Comparison of ENCODE assay signal across 30 mouse cellular contexts in genomic region chr2:162984381-162984780, GRCm38 (mm10). TPM values are rescaled to one million over a fixed set of nuclear protein-coding genes. Genes with fewer than 3 reads are reported as not detected.
DNase-seq lines count a peak whose midpoint lies in the region; ATAC-seq and TF ChIP-seq lines count a peak whose summit lies in the region.
"Had no signal": no experiment of that assay in that cellular context is flagged by ENCODE, and none has a peak within 500 bp of the region (broad histone marks: within the 10 kb centered on the region; RNA-seq: fewer than 3 reads in every experiment).

No protein-coding gene starts in this region.

- 83% methylated on average over 6 of the region's 6 CpGs for WGBS in kidney, embryonic 15.5 days
- 57% methylated on average over 6 of the region's 6 CpGs for WGBS in liver, postnatal 0 days (ENCODE audit: insufficient replicate concordance)
- WGBS in liver, embryonic 11.5 days: 87% methylated on average over 6 of the region's 6 CpGs

- no peak overlapping the region for H3K9ac ChIP-seq in kidney, embryonic 15.5 days
- H3K9ac ChIP-seq in liver, postnatal 0 days (replicated peaks): no peak overlapping the region
- H3K9ac ChIP-seq in liver, embryonic 11.5 days (ENCODE audit: low read depth, low read length): no peak overlapping the region
- H3K9ac ChIP-seq: embryonic facial prominence, embryonic 12.5 days; embryonic facial prominence, embryonic 15.5 days; forebrain, postnatal 0 days; hindbrain, embryonic 12.5 days had no signal

- peak; percentile 85 for DNase-seq in kidney, adult 11 months
- DNase-seq in kidney, postnatal 10 days: no peak
- peak; percentile 79 to 81 for DNase-seq in kidney, adult 8-10 months
- DNase-seq in liver, postnatal 0 days: no peak
- no peak for DNase-seq in liver, embryonic 11.5 days (ENCODE audit: low spot score)
- no peak for DNase-seq in adrenal gland, postnatal 4 days (ENCODE audit: low spot score in 2 of 2)
- DNase-seq: adrenal gland, adult 8-10 months; adrenal gland, postnatal 25 days; cerebellum, adult 18-20 months; cerebellum, adult 9-10 months; cerebellum, postnatal 14 days; forebrain, postnatal 0 days; gastrocnemius, adult 2 months; gastrocnemius, postnatal 14 days; heart, adult 11 months had no signal

- ATAC-seq in kidney, embryonic 15.5 days (replicated peaks; ENCODE audit: low FRiP score): no peak
- ATAC-seq in liver, postnatal 0 days: no peak
- no peak for ATAC-seq in liver, embryonic 11.5 days (replicated peaks; ENCODE audit: low FRiP score)
- no peak for ATAC-seq in megakaryocyte, adult 5-6 weeks (ENCODE audit: poor library complexity, severe bottlenecking)
- ATAC-seq: activated CD4-positive, CD25-positive, alpha-beta regulatory T cell, adult 4 months; forebrain, embryonic 14.5 days; forebrain, postnatal 0 days had no signal

- H3K36me3 ChIP-seq in kidney, embryonic 15.5 days: no peaks in the 10 kb centered on the region
- no peaks in the 10 kb centered on the region for H3K36me3 ChIP-seq in liver, postnatal 0 days (replicated peaks; ENCODE audit: insufficient read depth, low read length)
- no peaks in the 10 kb centered on the region for H3K36me3 ChIP-seq in liver, embryonic 11.5 days (ENCODE audit: control insufficient read depth, insufficient read depth, low read length)
- H3K36me3 ChIP-seq: embryonic facial prominence, embryonic 12.5 days; embryonic facial prominence, embryonic 15.5 days; hindbrain, embryonic 12.5 days had no signal

- no peaks in the 10 kb centered on the region for H3K27me3 ChIP-seq in kidney, embryonic 15.5 days
- no peaks in the 10 kb centered on the region for H3K27me3 ChIP-seq in liver, postnatal 0 days (ENCODE audit: insufficient read depth, low read length)
- no peaks in the 10 kb centered on the region for H3K27me3 ChIP-seq in liver, embryonic 11.5 days (replicated peaks; ENCODE audit: control insufficient read depth, insufficient read depth, low read length)
- H3K27me3 ChIP-seq: embryonic facial prominence, embryonic 12.5 days; embryonic facial prominence, embryonic 15.5 days; hindbrain, embryonic 12.5 days had no signal

- no peak overlapping the region for H3K4me2 ChIP-seq in kidney, embryonic 15.5 days
- H3K4me2 ChIP-seq in liver, postnatal 0 days (ENCODE audit: low read depth, low read length): no peak overlapping the region
- no peak overlapping the region for H3K4me2 ChIP-seq in liver, embryonic 11.5 days
- H3K4me2 ChIP-seq: embryonic facial prominence, embryonic 12.5 days; embryonic facial prominence, embryonic 15.5 days; heart, embryonic 11.5 days; hindbrain, embryonic 12.5 days had no signal

- H3K9me3 ChIP-seq in kidney, embryonic 15.5 days (replicated peaks): no peaks in the 10 kb centered on the region
- H3K9me3 ChIP-seq in liver, postnatal 0 days (ENCODE audit: low read length): no peaks in the 10 kb centered on the region
- no peaks in the 10 kb centered on the region for H3K9me3 ChIP-seq in liver, embryonic 11.5 days (ENCODE audit: control insufficient read depth, low read length)
- H3K9me3 ChIP-seq: embryonic facial prominence, embryonic 12.5 days; embryonic facial prominence, embryonic 15.5 days; hindbrain, embryonic 12.5 days had no signal

- TF ChIP-seq CTCF in liver, postnatal 0 days (IDR thresholded peaks at IDR 0.05; ENCODE audit: low read depth): no peak

- H3K4me1 ChIP-seq in kidney, embryonic 15.5 days: peaks cover 13% of the 10 kb centered on the region
- H3K4me1 ChIP-seq in liver, postnatal 0 days (ENCODE audit: insufficient read depth): peaks cover 8% of the 10 kb centered on the region
- no peaks in the 10 kb centered on the region for H3K4me1 ChIP-seq in liver, embryonic 11.5 days (replicated peaks; ENCODE audit: control insufficient read depth, insufficient read depth, low read length)
- H3K4me1 ChIP-seq: embryonic facial prominence, embryonic 12.5 days; embryonic facial prominence, embryonic 15.5 days; hindbrain, embryonic 12.5 days had no signal

- H3K4me3 ChIP-seq in kidney, embryonic 15.5 days (replicated peaks): no peak overlapping the region
- H3K4me3 ChIP-seq in liver, postnatal 0 days (ENCODE audit: low read depth, low read length): no peak overlapping the region
- H3K4me3 ChIP-seq in liver, embryonic 11.5 days (ENCODE audit: low read depth, low read length): no peak overlapping the region
- H3K4me3 ChIP-seq: embryonic facial prominence, embryonic 12.5 days; embryonic facial prominence, embryonic 15.5 days; gastrocnemius, adult 2 months; hindbrain, embryonic 12.5 days had no signal

- no peak overlapping the region for H3K27ac ChIP-seq in kidney, embryonic 15.5 days
- peak overlapping the region; percentile 44; the same call in 1 of the 2 replicates for H3K27ac ChIP-seq in liver, postnatal 0 days (ENCODE audit: low read depth)
- H3K27ac ChIP-seq in liver, embryonic 11.5 days (ENCODE audit: low read depth, low read length): no peak overlapping the region
- H3K27ac ChIP-seq: embryonic facial prominence, embryonic 12.5 days; embryonic facial prominence, embryonic 15.5 days; gastrocnemius, adult 2 months; hindbrain, embryonic 12.5 days had no signal

- TF ChIP-seq EP300 in liver, postnatal 0 days (IDR thresholded peaks at IDR 0.05; ENCODE audit: low read depth): no peak

RNA-seq across cellular contexts. Expression of gene Sgk2, which starts 2.7 kb away (rescaled TPM):
- polyA plus RNA-seq in kidney, embryonic 15.5 days (2015; fragmentation: Nextera tagmentation; extraction: Ambion mirVana): 5.9 and 7.3 TPM in 2 replicates
- 9.4 and 14.0 TPM in 2 replicates for polyA plus RNA-seq in liver, postnatal 0 days (2015; fragmentation: Nextera tagmentation; extraction: Ambion mirVana)
- 2.8 and 3.3 TPM in 2 replicates for polyA plus RNA-seq in liver, embryonic 11.5 days (2014; fragmentation: Nextera tagmentation; extraction: Ambion mirVana)
- 1 to 10 TPM; 1.9 to 3.6 TPM for total RNA-seq in adrenal gland, postnatal 4 days (2021)
- total RNA-seq in megakaryocyte, adult 5-6 weeks (2015): not detected in 2 replicates
- not detected in 2 replicates for total RNA-seq in megakaryocyte, adult 5-6 weeks (2017)
- total RNA-seq: forebrain, postnatal 0 days; gastrocnemius, adult 2 months; gastrocnemius, postnatal 14 days; gastrocnemius, postnatal 4 days; heart, adult 8-10 months; heart, postnatal 25 days; hematopoietic stem cell, adult 5-6 weeks had no signal
- polyA plus RNA-seq: embryonic facial prominence, embryonic 15.5 days; forebrain, embryonic 11.5 days; forebrain, embryonic 14.5 days; heart, embryonic 11.5 days; heart, embryonic 14.5 days; heart, postnatal 0 days; hindbrain, embryonic 12.5 days had no signal

RNA-seq across cellular contexts. Expression of gene Ift52, which starts 32.8 kb away (rescaled TPM):
- polyA plus RNA-seq in kidney, embryonic 15.5 days (2015; fragmentation: Nextera tagmentation; extraction: Ambion mirVana): 51.7 and 54.8 TPM in 2 replicates
- 18.4 and 19.5 TPM in 2 replicates for polyA plus RNA-seq in liver, postnatal 0 days (2015; fragmentation: Nextera tagmentation; extraction: Ambion mirVana)
- polyA plus RNA-seq in liver, embryonic 11.5 days (2014; fragmentation: Nextera tagmentation; extraction: Ambion mirVana): 43.0 and 44.8 TPM in 2 replicates
- 10 to 100 TPM; 56.6 to 62.0 TPM for total RNA-seq in adrenal gland, postnatal 4 days (2021)
- total RNA-seq in megakaryocyte, adult 5-6 weeks (2015): 23.9 and 28.0 TPM in 2 replicates
- total RNA-seq in megakaryocyte, adult 5-6 weeks (2017): 11.9 and 17.2 TPM in 2 replicates

RNA-seq across cellular contexts. Expression of gene L3mbtl1, which starts 41.1 kb away (rescaled TPM):
- 0.13 and 0.48 TPM in 2 replicates for polyA plus RNA-seq in kidney, embryonic 15.5 days (2015; fragmentation: Nextera tagmentation; extraction: Ambion mirVana)
- 0.06 TPM in 1 of 2 replicates, not detected in the other for polyA plus RNA-seq in liver, postnatal 0 days (2015; fragmentation: Nextera tagmentation; extraction: Ambion mirVana)
- 0.05 and 0.08 TPM in 2 replicates for polyA plus RNA-seq in liver, embryonic 11.5 days (2014; fragmentation: Nextera tagmentation; extraction: Ambion mirVana)
- total RNA-seq in adrenal gland, postnatal 4 days (2021): 1 to 10 TPM in 1 of 2 experiments, under 1 TPM in 1; 0.53 to 1.0 TPM
- total RNA-seq in megakaryocyte, adult 5-6 weeks (2015): 0.04 and 0.27 TPM in 2 replicates
- 0.16 TPM in 1 of 2 replicates, not detected in the other for total RNA-seq in megakaryocyte, adult 5-6 weeks (2017)
- total RNA-seq: gastrocnemius, adult 2 months; gastrocnemius, postnatal 14 days; heart, adult 8-10 months; heart, postnatal 25 days; hematopoietic stem cell, adult 5-6 weeks had no signal
- polyA plus RNA-seq: heart, embryonic 11.5 days; heart, postnatal 0 days had no signal

RNA-seq across cellular contexts. Expression of gene Srsf6, which starts 53.1 kb away (rescaled TPM):
- polyA plus RNA-seq in kidney, embryonic 15.5 days (2015; fragmentation: Nextera tagmentation; extraction: Ambion mirVana): 218 and 221 TPM in 2 replicates
- polyA plus RNA-seq in liver, postnatal 0 days (2015; fragmentation: Nextera tagmentation; extraction: Ambion mirVana): 50.5 and 56.3 TPM in 2 replicates
- polyA plus RNA-seq in liver, embryonic 11.5 days (2014; fragmentation: Nextera tagmentation; extraction: Ambion mirVana): 240 and 261 TPM in 2 replicates
- total RNA-seq in adrenal gland, postnatal 4 days (2021): 100 to 1,000 TPM; 244 to 280 TPM
- 118 and 120 TPM in 2 replicates for total RNA-seq in megakaryocyte, adult 5-6 weeks (2015)
- total RNA-seq in megakaryocyte, adult 5-6 weeks (2017): 111 and 123 TPM in 2 replicates

Comparison
In these comparisons a context has a peak if more than half of its experiments do, and no peak if none do; other contexts are left out.
1. DNase-seq: peak in kidney, adult 11 months (single experiment) and kidney, adult 8-10 months (2 of 2); none in kidney, postnatal 10 days (single experiment), liver, postnatal 0 days (single experiment), liver, embryonic 11.5 days (single experiment) and adrenal gland, postnatal 4 days (0 of 2).